Mouse (Mus musculus): ENCODE measurements around the gene Tinagl1.

GRCm38 (mm10) chr4:130192266-130192665 is 17.3 kb upstream of the Tinagl1 start:
- TF ChIP-seq CTCF (IDR thresholded peaks at IDR 0.05; ENCODE audit: control insufficient read depth, insufficient read depth, insufficient replicate concordance, low read depth, low read length) (no peak), POLR2A (IDR thresholded peaks at IDR 0.05; ENCODE audit: control insufficient read depth, low read depth, low read length) (no peak)
